Mouse (Mus musculus): ENCODE data around the gene 4932438H23Rik. TPM values are rescaled to one million over a fixed set of nuclear protein-coding genes. Genes with fewer than 3 reads are reported as not detected.

Gene 4932438H23Rik
- polyA plus RNA-seq, 1 experiment from 2014 or later: 0.13 TPM

GRCm38 (mm10) chr16:91009942-91010529, 84.9 kb downstream of the 4932438H23Rik start:
- Histone ChIP-seq H3K27me3 (ENCODE audit: control insufficient read depth, insufficient read depth, low read length) (no peaks in the 10 kb centered on the region), H3K4me3 (replicated peaks; ENCODE audit: low read length) (peak overlapping the region; percentile 98), H3K9ac (ENCODE audit: low read length) (peak overlapping the region; percentile 91), H3K4me1 (ENCODE audit: control insufficient read depth, insufficient read depth, low read length) (peaks cover 6% of the 10 kb centered on the region; the same call in 1 of the 2 replicates), H3K9me3 (replicated peaks; ENCODE audit: control insufficient read depth, low read length) (no peaks in the 10 kb centered on the region), H3K4me2 (ENCODE audit: low read depth, low read length) (peak overlapping the region; percentile 78), H3K36me3 (ENCODE audit: control insufficient read depth, insufficient read depth, low read length) (no peaks in the 10 kb centered on the region), H3K27ac (ENCODE audit: low read length) (peak overlapping the region; percentile 85)
- WGBS: 2% methylated on average over 19 of the region's 19 CpGs
- ATAC-seq (ENCODE audit: insufficient read depth, low FRiP score): no peak

DNA sequence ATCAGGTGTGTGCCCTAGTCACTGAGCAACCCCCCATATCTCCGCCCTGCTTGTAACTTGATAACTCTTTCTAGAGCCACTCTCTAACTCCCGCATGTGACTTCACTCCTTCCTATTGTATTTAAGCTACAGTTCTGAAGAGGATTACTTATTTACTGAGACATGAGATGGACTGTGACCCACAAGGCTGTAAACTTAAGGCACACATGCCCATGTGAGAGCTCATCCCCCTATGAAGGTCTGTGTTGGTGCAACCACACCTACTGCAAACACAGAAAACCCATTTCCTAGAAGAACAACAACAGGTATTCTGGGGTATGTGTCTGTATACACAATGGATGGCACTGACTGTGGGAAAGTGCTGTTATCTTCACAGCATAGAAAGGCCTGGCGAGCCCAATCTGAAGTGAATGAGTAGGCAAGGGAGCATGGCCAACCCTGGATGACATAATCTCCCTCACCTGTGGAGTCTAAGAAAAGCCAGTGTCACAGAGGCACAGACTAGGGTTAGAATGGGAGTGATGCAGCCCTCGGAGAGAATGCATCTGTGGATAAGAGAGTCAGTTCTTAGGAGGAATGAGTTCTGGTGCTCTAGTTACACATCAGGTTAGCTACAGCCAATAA, 89.9 kb downstream of the 4932438H23Rik start:
- Histone ChIP-seq H3K27ac (ENCODE audit: low read length) (no peak overlapping the region), H3K36me3 (ENCODE audit: control insufficient read depth, insufficient read depth, low read length) (no peaks in the 10 kb centered on the region), H3K4me2 (ENCODE audit: low read depth, low read length) (no peak overlapping the region), H3K4me1 (ENCODE audit: control insufficient read depth, insufficient read depth, low read length) (peaks cover 3% of the 10 kb centered on the region; the same call in 1 of the 2 replicates), H3K4me3 (replicated peaks; ENCODE audit: low read length) (no peak overlapping the region), H3K27me3 (ENCODE audit: control insufficient read depth, insufficient read depth, low read length) (no peaks in the 10 kb centered on the region), H3K9me3 (replicated peaks; ENCODE audit: control insufficient read depth, low read length) (no peaks in the 10 kb centered on the region), H3K9ac (ENCODE audit: low read length) (no peak overlapping the region)
- WGBS: 78% methylated on average over 4 of the region's 4 CpGs
- ATAC-seq (ENCODE audit: insufficient read depth, low FRiP score): 0 out of 2 replicates have a peak, but pooled peaks have one; percentile 13

Other genes starting within 250 kb of the 4932438H23Rik start
- 35.1 and 37.3 TPM in 2 replicates for gene Cfap298, start 160.0 kb downstream of the 4932438H23Rik start, polyA plus RNA-seq (2015; fragmentation: Nextera tagmentation; extraction: Ambion mirVana)
- 9.7 and 14.6 TPM in 2 replicates for gene Synj1, start 83.8 kb downstream of the 4932438H23Rik start, polyA plus RNA-seq (2015; fragmentation: Nextera tagmentation; extraction: Ambion mirVana)
- gene Paxbp1, start 50.6 kb downstream of the 4932438H23Rik start, polyA plus RNA-seq (2015; fragmentation: Nextera tagmentation; extraction: Ambion mirVana): 43.3 and 46.5 TPM in 2 replicates
- gene Olig2, start 130.3 kb upstream of the 4932438H23Rik start, polyA plus RNA-seq (2015; fragmentation: Nextera tagmentation; extraction: Ambion mirVana): not detected in 2 replicates
- 0.08 and 0.14 TPM in 2 replicates for gene Olig1, start 174.7 kb upstream of the 4932438H23Rik start, polyA plus RNA-seq (2015; fragmentation: Nextera tagmentation; extraction: Ambion mirVana)